Mouse (Mus musculus): ENCODE results near the gene Kirrel3. TPM values are rescaled to one million over a fixed set of nuclear protein-coding genes. Genes with fewer than 3 reads are reported as not detected.

Gene Kirrel3
- polyA plus RNA-seq (2014; fragmentation: Illumina TruSeq; extraction: RNeasy Lipid Tissue Mini Kit (QIAGEN cat#74804); ENCODE audit: low read depth, low replicate concordance), result not detected

GRCm38 (mm10) chr9:34485759-34486431 lies at the start of gene Kirrel3:
Gene Kirrel3 (plus strand): TSS chr9:34485894.

Measured in testis, adult 10 weeks (tissue).